Mouse (Mus musculus) left cerebral cortex, adult 18-20 months (tissue): ENCODE measurements at regions not wholly inside any gene's neighbourhood (a gene's known extent, or its start where the extent isn't known, plus 50 kb on each side); places are given as distances from the start of the nearest gene placed in this dataset.
A peak's percentile ranks its signal among the peaks of the same experiment; 100 is the strongest.

Source experiments
- DNase-seq, 2 experiments: peaks; one replicate each; pipeline ENCODE4 v3.0.0; 2021 to 2022; ENCODE audit warnings: low spot score in 2 of 2, mixed read lengths in 1 of 2

DNA sequence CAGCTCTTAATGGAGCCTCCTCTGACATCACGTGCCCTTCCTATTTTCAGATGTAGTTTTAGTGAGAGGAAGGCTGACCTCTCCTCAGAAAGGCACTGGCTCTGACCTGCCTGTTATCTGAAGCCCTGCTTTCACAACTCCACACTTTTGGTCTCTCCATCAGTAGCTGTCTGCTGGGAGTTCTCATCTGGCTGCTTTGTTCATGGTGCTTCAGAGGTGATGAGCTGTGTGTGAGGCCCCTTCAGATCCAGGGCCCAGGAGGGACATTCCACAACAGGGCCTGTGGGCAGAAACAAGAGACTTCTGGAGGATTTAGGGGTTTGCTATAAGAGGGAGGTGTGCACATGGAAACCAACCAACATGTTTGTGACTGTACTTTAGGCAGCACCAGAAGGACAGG, 50.8 kb upstream of the Fhl2 start:
- DNase-seq = no peak

DNA sequence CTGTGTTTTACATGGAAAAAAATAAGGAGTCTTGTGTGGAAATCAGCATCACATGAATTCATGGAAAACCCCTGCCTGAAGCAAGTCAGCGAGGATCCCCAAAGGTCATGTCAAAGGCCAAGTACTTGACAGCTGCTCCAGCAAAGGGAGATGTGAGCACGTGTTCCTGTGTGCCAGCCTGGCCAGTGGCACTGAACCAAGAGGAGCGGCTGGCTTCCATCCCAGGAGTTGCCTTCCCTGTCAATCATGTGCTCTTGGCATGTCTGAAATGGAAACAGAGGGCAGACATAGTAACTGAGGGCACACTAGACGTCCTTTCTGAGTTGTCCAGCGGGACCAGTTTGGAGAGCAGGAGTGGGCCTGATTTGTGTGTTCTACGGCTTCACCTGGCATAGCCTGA, 53.5 kb upstream of the Fhl2 start:
- no peak for DNase-seq

DNA sequence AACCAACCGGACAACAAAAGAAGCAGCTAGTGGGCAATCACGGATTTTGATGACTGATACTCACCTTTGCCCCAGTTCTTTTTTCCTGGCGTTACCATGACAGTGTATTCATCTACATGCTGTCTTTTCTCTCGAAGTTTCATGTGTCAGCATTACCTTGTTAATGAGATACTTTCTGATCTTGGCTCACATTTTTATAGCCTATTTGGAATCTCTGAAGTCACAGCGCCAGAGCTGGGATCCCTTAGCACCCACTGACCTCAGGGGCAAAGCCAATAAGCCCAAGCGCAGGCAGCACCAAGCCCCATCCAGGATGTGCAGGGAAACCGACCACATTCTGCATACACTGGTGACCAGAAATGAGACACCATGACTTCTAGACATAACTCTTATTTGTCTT, 54.6 kb upstream of the Fhl2 start:
- DNase-seq = no peak

DNA sequence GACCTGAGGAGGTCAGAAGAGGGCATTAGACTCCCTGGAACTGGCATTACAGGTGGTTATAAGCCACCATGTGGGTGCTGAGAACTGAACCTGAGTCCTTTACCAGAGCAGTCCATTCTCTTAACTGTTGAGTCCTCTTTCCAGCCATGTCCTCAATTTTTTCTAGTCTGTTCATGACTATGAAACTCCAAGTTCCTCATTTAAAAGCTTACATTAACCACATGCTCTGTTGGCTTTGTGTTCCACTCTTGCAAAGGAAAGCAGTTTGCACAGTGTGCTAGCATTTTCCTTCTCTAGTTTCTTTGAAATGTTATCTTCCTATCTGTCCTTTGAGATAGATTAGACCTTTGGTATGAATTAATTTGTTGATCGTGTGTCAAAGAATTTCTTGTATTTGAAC, 57.3 kb upstream of the Fhl2 start:
- DNase-seq = no peak

DNA sequence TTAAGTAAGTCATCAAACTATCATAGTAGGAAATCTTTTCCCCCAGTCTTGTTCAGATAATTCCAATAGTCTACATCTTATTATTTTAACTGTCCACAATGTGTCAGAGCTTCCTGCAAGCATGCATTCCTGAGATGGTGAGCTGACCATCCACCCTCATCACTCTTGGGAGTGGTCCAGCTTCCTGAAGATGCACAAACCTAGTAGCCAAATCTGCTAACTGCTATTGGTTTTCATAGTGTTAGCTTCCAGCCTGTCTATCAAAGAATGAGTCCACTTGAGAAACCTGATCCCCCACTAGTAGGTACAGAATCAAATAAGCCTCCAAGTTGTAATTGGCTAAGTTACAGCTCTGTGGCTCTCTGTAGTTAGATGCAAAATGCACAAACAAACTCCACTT, 59.3 kb upstream of the Fhl2 start:
- no peak for DNase-seq

DNA sequence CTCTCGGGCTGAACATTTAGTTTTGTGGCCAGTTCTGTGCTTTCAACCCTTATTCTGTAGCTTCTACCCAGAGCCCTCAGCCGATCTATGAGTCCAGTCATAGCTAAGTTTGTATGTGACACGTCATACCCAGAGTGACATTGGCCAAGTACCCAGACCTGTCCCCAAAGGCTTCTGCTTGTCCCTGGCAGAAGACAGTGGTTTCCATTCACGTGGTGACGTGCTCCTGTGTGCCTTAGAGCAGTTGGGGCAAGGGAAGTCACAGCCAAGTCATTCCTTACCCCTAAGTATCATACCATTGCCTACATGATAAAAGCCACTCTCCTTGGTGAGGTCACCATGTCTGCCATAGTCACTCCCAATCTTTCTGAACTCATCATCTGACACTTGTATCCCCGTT, 61.1 kb upstream of the Fhl2 start:
- DNase-seq = no peak

- no peak for DNase-seq
Observed at GRCm38 (mm10) chr1:43259841-43260240, 63.1 kb upstream of the Fhl2 start.

DNA sequence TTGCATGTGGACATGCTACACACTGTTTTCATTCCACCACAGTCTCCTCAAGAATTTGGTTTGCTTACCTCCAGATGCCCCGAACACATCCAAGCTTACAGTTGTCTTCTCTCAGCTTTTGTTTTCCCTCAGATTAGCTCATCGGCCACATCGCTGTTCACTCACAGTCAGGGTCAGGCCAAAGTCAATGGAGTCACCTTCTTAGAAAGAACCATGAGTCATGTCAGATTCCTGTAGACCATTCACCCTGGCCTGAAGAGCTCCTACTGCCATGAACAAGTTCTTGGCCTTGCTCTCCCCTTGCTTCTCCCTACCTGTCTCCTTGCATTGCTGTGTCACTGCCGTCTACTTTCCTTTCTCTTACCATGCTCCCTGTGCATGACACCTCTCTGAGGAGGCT, 63.7 kb upstream of the Fhl2 start:
- no peak for DNase-seq

DNA sequence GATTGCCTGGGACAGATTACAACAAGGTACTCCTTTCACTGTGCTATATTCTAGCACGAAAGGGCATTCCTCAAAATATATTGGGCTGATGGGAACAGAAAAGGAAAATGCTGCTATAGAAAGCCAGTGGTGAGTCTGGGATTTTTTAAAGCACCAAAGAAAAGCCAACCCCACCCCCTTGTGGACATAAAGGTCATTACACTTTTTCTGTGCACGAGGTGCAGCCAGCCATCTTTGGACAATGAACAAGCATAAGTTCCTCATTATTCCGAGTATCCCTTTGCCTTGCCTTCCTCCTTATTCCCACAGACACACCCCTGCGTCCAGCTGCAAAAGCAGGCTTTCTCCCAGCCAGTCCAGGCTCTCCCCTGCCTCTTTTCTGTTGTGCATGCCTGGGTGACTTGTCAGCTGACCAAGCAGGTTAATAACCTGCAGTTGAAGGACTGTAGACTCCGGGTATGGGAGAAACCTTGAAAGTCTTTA, 67.7 kb upstream of the Fhl2 start:
- DNase-seq = peak; percentile 78 to 82

- no peak for DNase-seq
Observed at GRCm38 (mm10) chr1:43265699-43266455, 69.1 kb upstream of the Fhl2 start.

DNA sequence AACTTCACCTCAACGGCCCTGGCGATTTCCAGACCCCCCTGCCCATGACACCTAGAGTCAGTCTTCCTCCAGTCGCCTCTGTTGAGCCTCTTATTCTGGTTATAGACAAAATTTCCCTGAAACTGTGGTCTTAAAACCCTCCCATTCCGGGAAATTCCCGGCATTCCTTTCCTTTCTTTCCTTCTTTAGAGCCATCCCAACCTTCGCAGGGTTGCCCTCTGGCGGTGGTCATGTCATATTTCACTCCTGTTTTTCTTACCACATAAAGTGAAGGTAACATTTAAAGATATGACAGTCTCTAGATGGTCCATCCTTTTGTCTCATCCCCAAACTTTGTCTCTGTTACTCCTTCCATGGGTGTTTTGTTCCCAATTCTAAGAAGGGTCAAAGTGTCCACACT, 72.9 kb upstream of the Fhl2 start:
- peak in 1 of 2 experiments; percentile 7 for DNase-seq

DNA sequence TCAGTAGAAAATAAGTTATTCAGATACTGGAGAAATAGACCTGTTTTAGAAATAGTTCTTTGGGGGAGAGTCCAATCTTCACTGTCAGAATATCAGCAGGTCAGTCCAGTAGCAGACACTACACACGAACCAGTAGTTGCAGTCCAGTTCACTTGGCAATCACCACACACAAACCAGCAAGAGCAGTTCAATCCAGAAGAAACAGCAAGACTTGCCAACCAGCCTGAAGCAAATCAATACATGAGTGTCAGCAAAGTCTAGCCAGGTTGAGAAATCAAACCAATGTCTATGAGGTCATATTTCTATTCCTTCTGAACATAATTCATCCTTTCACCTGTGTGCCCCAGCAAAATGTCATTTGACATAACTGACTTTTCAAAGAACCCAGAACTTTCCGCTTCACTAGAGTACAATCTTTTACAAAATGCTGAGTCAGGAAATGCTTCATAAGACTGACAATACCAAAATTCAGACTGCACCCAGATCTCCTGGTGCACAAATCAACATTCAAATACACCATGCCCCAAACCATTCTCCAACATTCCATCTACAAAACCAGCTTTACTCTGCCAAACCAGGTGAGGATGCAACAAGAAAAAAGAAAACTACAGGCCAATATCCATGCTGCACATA, 76.6 kb upstream of the Fhl2 start:
- DNase-seq = no peak

DNA sequence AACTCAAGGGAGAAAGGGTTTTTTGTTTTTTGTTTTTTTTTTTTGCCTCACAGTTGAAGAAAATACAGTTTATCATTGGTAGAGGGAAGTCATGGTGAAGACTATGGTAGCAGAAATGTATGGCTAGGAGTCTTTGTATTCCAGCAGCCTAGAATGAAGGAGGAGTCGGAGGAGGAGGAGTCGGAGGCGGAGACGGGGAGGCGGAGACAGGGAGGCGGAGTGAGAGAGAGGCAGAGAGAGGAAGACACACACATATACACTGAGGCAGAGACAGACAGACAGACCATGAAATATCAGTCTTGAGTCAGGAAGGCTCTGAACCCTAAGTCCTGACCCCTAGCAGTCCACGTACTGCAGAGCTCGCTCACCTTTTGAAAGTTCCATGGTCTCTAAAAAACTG, 95.0 kb upstream of the Fhl2 start:
- DNase-seq = no peak

- DNase-seq = no peak
Observed at GRCm38 (mm10) chr1:43292561-43292960, 95.8 kb upstream of the Fhl2 start.

DNA sequence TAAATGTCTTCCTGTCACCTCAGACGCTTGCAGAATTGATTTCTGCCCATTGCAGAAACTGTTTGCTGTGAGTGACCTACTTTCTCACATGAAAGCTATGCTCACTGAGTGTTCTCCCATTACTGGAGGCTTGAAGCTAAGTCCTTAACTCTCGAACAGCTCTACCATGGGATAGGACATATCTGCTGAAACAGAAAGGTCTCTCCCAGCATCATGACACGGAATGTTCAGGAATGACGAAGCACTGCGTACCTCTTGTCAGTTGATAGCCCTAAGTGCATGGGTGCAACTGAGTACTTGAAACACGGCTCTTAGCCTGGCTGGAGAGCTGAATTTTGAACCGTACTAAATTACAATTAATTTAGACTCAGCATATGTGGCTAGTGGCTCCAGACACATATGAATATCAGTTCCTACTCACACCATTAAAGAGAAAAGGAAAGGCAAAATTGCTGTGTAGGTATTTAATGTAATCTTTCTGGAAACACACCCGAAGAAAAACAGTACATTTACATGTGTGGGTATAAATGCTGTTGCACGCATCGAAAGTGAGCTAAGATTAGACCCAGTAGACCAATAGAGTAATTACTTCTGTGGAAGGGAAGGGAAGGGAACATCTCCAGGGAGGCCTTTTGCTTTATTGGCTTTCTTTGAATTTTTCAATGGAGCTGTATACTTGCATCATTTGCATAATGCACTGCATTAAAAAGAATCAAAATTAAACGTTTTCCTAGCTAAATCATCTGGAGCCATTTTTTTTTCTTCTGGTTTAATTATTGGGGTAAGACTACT, 97.6 kb upstream of the Fhl2 start:
- no peak for DNase-seq

GRCm38 (mm10) chr1:43297579-43297978, 100.8 kb upstream of the Fhl2 start:
- no peak for DNase-seq

GRCm38 (mm10) chr1:43298746-43299145, 102.0 kb upstream of the Fhl2 start:
- no peak for DNase-seq

DNA sequence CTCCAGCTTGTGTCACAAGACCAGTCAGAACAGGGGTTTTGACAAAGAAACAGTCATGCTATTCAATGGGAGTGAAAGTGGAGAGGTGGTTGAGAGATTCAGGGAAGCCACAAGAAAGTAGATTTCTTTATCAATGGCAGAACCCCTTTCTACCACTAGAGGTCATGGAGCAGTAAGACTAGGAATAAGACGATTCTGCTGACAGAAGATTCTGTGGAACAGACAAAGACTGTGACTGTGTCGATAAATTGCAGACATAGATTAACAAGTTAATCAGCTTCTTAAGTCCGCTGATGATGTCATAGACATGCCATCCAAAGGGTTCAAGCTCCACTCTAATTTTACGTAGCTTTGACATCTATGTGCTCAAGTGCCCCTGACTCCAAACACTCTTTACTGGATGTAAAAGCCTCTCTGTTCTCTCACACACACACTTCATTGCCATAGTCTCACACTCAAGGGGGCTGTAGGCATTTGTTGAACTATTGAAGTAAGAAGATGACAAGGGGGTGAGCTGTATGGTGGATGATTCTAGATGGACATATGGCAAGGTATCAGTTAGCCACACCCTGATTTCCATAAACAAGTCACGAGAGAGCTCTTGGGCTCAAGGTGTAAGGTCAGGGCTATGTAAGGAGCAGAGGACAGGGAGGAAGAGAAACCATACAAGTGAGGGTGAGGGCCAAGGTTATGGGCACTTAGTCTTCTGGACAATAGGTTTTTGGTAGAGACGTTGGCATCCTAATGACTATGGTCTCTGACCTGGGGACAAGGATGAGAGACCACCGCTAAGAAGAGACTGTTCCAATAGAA, 102.9 kb upstream of the Fhl2 start:
- DNase-seq = no peak

DNA sequence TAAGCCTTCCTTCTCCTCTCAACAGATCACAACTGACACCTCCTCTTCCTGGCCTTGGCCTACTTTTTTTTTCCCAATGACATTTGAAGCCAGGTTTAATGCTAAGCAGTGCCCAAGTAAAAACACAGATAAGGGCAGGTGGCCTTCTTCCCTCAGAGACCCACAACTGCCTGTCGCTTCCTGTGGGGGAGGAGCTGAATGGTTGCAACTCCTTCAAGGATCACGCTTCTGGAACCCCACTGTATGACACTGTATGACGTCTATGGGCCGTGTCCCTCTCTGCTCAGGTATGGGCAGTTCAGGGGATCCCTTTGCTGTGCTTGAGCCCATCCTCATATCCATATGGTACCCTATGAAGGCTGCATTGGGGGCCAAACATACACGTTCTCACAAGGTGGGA, 103.9 kb upstream of the Fhl2 start:
- no peak for DNase-seq

GRCm38 (mm10) chr1:43301866-43302571, 105.2 kb upstream of the Fhl2 start:
- DNase-seq = no peak

DNA sequence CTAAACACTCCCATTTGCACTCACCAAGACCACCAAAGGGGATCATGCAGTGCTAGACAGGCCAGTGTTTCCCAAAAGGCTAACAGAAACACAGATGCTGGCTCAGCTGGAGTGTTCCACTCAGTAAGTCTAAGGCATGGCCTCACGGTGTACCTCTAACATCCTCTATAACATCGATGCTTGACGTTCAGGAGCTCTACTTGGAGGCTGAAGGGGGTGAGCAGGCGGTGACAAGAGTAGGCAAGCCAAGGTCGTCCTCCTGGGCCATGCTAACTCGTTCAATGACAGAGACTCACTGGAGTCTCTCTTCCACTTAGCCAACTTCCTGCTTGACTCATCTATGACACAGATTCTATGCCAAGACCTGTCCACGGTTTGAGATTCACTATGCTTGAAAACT, 105.9 kb upstream of the Fhl2 start:
- DNase-seq = no peak
